Mouse (Mus musculus) midbrain, embryonic 14.5 days (tissue): Measurements from ENCODE around the gene Cyp2a5. TPM values are rescaled to one million over a fixed set of nuclear protein-coding genes. Genes with fewer than 3 reads are reported as not detected.
"Not testable (repeated sequence)": the region's sequence is repeated elsewhere in the genome, so short reads cannot be mapped to it uniquely, and the experiment has no call there.

Experiments used
- ATAC-seq: fragments of 200-750 bp; cut with Nextera tagmentation; 2 replicates; pipeline ENCODE4 v1.8.0; 2017; ENCODE audit warnings: moderate number of reproducible peaks, moderate library complexity; ENCODE audit not compliant: low FRiP score, low TSS enrichment
- DNase-seq: peaks from one replicate; pipeline ENCODE4 v3.0.0-alpha.2; 2015
- H3K27ac ChIP-seq: fragments of 300-500 bp; sonication (generic); replicated peaks from 2 replicates; pipeline ENCODE4 v1.5.1; 2014; ENCODE audit warnings: mild to moderate bottlenecking, low read depth, low read length, moderate library complexity
- H3K27me3 ChIP-seq: fragments of 300-500 bp; sonication (generic); 2 replicates; pipeline ENCODE4 v1.6.1; 2014; ENCODE audit warnings: low read length, control low read depth, mixed read lengths; ENCODE audit not compliant: control insufficient read depth, insufficient read depth
- H3K36me3 ChIP-seq: fragments of 300-500 bp; sonication (generic); 2 replicates; pipeline ENCODE4 v1.6.1; 2014; ENCODE audit warnings: low read length, control low read depth; ENCODE audit not compliant: control insufficient read depth, insufficient read depth
- H3K4me1 ChIP-seq: fragments of 300-500 bp; sonication (generic); 2 replicates; pipeline ENCODE4 v1.6.1; 2014; ENCODE audit warnings: mild to moderate bottlenecking, antibody characterized with exemption, low read length, control low read depth; ENCODE audit not compliant: control insufficient read depth, insufficient read depth
- H3K4me2 ChIP-seq: fragments of 300-500 bp; sonication (generic); 2 replicates; pipeline ENCODE4 v1.6.1; 2014; ENCODE audit warnings: mild to moderate bottlenecking, low read length, moderate library complexity
- H3K4me3 ChIP-seq: fragments of 300-500 bp; sonication (generic); replicated peaks from 2 replicates; pipeline ENCODE4 v1.5.1; 2014; ENCODE audit warnings: low read depth, low read length
- H3K9ac ChIP-seq: fragments of 300-500 bp; sonication (generic); replicated peaks from 2 replicates; pipeline ENCODE4 v1.6.1; 2014; ENCODE audit warnings: mild to moderate bottlenecking, low read length, moderate library complexity
- H3K9me3 ChIP-seq: fragments of 300-500 bp; sonication (generic); 2 replicates; pipeline ENCODE4 v1.6.1; 2016; ENCODE audit warnings: low read length, control low read depth, mixed read lengths; ENCODE audit not compliant: control insufficient read depth
- WGBS: fragments of 180-500 bp; shearing (Covaris S2); extraction: QIAGEN DNeasy Blood & Tissue Kit; methylation state at CpG from one replicate; pipeline ENCODE4 v1.1.7; 2014; 5-methylcytosine and 5-hydroxymethylcytosine counted together
- polyA plus RNA-seq: library from polyadenylated mRNA; unstranded; fragments of >200 nt; fragmentation: Nextera tagmentation; extraction: Ambion mirVana; gene quantifications from 2 replicates; pipeline ENCODE4 v1.2.1, GENCODE M21; 2014

The Cyp2a5 gene
- polyA plus RNA-seq = 0.92 and 1.3 TPM in 2 replicates

DNA sequence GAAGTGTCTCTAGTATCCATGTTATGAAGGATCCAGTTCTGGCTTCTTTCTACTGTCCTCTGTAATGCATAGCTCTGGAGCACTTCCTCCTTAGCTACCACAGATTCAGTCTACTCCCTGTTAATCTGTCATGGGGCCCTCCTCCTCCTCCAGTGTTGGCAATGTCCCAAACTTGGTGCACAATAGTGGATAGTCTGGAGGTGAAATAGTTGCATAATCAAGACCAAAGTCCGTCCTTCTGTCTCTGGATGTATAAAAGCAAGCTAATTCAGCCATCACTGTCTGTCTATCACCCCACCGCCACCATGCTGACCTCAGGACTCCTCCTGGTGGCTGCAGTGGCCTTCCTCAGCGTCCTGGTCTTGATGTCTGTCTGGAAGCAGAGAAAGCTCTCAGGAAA is at the start of gene Cyp2a5:
Gene Cyp2a5 (plus strand): TSS at position 247 of the 400 bp plus-strand sequence.
- not testable (repeated sequence) for H3K4me3 ChIP-seq, H3K27ac ChIP-seq, DNase-seq, ATAC-seq, H3K4me1 ChIP-seq, H3K9ac ChIP-seq, H3K27me3 ChIP-seq, H3K9me3 ChIP-seq, H3K36me3 ChIP-seq
- WGBS = 76% methylated on average over 3 of the region's 3 CpGs
- H3K4me2 ChIP-seq = peak within 1 kb of the TSS; percentile 42

DNA sequence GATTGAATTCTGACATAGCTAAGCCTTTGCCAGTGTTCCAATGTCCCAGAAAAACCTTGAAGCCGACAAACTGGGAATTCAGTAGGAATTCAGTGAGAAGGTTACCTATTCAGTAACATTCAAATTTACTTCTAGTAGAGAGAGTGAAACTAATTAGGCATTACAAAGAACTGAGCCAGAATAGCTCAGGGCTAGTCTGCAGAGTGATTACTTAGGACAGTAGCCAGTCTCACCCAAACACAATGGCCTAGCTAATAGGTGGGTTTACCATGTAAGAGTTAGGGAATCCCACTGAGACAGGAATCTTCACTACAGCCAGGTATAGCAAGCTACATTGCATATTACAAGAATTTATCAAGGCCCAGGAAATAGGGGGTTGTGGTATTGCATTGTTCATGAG is 49.1 kb upstream of the Cyp2a5 start:
- not testable (repeated sequence) for H3K27ac ChIP-seq, H3K4me2 ChIP-seq, DNase-seq, H3K9me3 ChIP-seq, H3K27me3 ChIP-seq, H3K9ac ChIP-seq, H3K4me3 ChIP-seq, H3K36me3 ChIP-seq, ATAC-seq, H3K4me1 ChIP-seq
- 64% methylated on average over 1 of the region's 1 CpGs for WGBS

DNA sequence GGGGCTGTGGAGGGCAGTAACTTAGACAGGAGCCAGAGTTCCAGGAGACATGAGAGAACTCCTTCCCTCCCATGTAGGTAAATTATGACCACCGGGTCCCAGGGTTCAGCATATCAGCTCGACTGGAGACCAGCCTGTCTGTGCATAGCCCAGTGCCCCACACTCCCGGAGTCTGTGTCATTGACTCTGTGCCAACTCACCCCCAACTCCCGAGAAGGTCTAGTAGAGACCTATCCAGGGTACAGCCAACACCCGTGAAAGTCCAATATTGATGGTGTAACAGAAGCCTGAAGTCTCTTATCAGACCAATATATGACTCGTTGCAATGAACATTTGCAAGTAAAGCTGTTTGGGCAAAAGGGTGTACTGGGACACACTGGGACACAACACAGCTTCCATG is 45.1 kb upstream of the Cyp2a5 start:
- no peaks in the 10 kb centered on the region for H3K36me3 ChIP-seq
- H3K4me2 ChIP-seq = no peak overlapping the region
- 86% methylated on average over 6 of the region's 6 CpGs for WGBS
- no peak overlapping the region for H3K27ac ChIP-seq
- no peaks in the 10 kb centered on the region for H3K27me3 ChIP-seq
- H3K9me3 ChIP-seq = no peaks in the 10 kb centered on the region
- no peak for ATAC-seq
- H3K4me3 ChIP-seq = no peak overlapping the region
- H3K9ac ChIP-seq = no peak overlapping the region
- no peak for DNase-seq
- no peaks in the 10 kb centered on the region for H3K4me1 ChIP-seq

DNA sequence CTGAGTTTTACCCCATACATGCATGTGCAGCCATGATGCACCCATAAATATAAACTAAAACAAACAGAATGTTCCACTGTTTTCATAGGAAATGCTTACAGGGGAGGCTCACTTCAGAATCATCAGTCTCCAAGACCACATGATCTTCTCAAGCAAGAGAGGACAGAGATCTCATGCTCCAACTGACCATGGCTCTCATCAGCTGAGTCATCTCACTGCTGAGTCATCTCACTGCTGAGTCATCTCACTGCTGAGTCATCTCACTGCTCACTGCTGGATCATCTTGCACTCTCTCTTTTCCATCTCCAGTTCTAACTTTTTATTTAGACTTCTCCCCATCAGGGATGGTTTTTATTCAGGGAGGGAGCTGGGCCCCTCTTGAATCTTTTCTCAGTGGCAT is 35.0 kb upstream of the Cyp2a5 start:
- Histone ChIP-seq H3K9me3 (no peaks in the 10 kb centered on the region), H3K4me1 (no peaks in the 10 kb centered on the region)
- ATAC-seq = no peak

DNA sequence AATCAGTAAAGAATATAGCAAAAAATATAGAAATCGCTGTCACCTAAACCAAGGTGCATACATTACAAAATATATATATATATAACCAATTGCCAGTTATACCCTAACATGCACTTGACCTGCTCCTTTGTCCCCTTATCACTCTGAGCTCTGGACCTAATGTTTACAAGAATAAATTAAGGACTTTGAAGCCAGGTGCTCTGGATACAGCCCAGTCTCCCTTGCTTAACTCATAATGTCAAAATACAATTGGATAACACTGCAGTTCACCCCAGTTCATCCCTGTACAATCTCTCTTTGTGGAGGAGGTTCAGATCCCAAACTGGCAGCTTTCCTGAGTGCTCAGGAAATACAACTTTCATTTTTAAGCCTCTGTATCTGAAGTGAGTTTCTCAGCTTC is 34.1 kb upstream of the Cyp2a5 start:
- Histone ChIP-seq H3K4me3 (no peak overlapping the region), H3K27me3 (no peaks in the 10 kb centered on the region), H3K4me1 (no peaks in the 10 kb centered on the region), H3K4me2 (no peak overlapping the region), H3K36me3 (no peaks in the 10 kb centered on the region), H3K27ac (no peak overlapping the region), H3K9ac (no peak overlapping the region), H3K9me3 (no peaks in the 10 kb centered on the region)
- DNase-seq (no peak), ATAC-seq (no peak)
- WGBS = 97% methylated on average over 1 of the region's 1 CpGs

More for the DNA sequence above, 35.0 kb upstream of the Cyp2a5 start:
- no peak overlapping the region for H3K4me2 ChIP-seq
- no peak overlapping the region for H3K27ac ChIP-seq
- no peak overlapping the region for H3K4me3 ChIP-seq
- no peak for DNase-seq
- H3K36me3 ChIP-seq = no peaks in the 10 kb centered on the region
- H3K9ac ChIP-seq = no peak overlapping the region
- H3K27me3 ChIP-seq = no peaks in the 10 kb centered on the region

DNA sequence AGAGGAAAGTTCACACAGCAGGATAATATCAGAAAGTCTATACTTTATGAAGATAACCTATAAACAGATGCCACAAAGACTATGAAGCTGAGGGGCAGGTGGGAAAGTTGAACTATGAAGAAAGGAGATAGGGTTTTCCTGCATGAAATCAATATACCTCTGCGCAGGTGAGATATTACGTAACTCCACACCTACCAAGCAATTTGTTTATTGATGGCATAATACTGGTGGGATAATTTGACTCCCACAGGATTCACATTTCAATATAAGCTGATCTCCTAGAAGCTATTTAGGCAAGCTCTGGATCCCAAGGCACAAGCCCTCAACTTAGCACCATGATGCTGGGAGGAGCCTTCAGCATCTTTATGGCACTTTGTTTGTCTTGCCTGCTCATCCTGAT is 26.5 kb upstream of the Cyp2a5 start, which contains the start of gene Cyp2g1:
Gene Cyp2g1 (plus strand): TSS at position 301 of the 400 bp plus-strand sequence.
- Histone ChIP-seq H3K9ac (no peak within 1 kb of the TSS), H3K4me2 (no peak within 1 kb of the TSS), H3K4me1 (no peaks in the 10 kb centered on the region), H3K27ac (no peak within 1 kb of the TSS), H3K4me3 (no peak within 1 kb of the TSS), H3K9me3 (no peaks in the 10 kb centered on the region), H3K36me3 (no peaks in the 10 kb centered on the region), H3K27me3 (no peaks in the 10 kb centered on the region)
- ATAC-seq = no peak
- WGBS = 89% methylated on average over 2 of the region's 2 CpGs
- no peak for DNase-seq

DNA sequence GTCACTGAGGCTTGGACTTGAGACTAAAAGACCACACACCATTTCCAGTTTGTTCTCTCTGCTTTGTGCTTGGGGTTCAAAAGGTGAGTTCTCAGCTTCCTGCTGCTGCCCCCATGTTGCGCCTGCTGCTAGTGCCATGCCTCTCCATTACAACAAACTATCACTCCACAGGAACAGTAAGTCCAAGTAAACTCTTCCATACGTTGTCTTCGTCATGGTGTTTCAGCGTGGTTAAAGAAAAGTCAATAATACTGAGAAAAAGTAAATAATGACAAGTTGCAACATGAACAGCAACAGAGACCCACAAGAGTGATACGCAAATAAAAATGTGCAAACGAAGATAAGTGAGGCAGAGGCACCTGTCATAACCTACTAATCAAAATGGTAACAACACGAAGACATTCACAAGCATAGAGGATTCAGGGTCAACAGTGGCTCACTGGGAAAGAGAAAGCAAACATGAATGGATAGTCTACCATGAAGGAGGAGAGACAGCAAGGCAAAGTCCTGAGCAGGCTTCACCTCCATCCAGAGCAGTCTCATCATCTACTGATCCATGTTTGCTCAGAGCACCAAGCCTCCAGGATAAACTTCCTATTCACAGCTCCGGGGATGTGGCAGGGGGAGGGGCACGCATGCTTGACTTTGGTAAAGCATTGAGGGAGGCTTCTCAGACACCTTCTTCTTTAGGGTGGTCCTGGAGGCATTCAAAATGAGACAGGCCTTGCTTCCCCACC is 3.4 kb upstream of the Cyp2a5 start:
- H3K27me3 ChIP-seq, DNase-seq, H3K9me3 ChIP-seq, H3K9ac ChIP-seq, H3K4me2 ChIP-seq, H3K4me1 ChIP-seq, H3K4me3 ChIP-seq, H3K27ac ChIP-seq, ATAC-seq, H3K36me3 ChIP-seq: not testable (repeated sequence)
- 86% methylated on average over 9 of the region's 9 CpGs for WGBS

DNA sequence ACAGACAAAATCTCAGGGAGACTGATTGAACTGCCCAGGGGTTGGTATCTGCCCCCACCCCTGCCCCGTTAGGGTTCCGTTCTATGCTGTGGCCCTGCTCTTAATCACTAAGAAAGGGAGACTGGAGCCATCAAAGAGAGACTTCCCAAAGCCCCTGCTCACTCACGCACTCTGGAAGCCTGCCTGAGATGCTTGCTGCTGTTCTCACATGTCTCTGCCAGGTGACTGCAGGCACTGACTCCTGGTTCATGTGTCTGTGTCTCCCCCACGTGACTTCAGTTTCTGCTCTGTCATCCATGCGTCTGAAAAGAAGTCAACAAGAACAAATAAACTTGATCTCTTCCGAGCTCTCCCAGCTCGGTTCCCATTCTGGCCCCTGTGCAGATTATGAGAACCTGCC is 2.4 kb upstream of the Cyp2a5 start:
- WGBS = 81% methylated on average over 7 of the region's 7 CpGs
- not testable (repeated sequence) for H3K4me1 ChIP-seq, H3K36me3 ChIP-seq, H3K4me2 ChIP-seq, H3K9me3 ChIP-seq, H3K27ac ChIP-seq, H3K9ac ChIP-seq, H3K4me3 ChIP-seq, ATAC-seq, DNase-seq, H3K27me3 ChIP-seq

DNA sequence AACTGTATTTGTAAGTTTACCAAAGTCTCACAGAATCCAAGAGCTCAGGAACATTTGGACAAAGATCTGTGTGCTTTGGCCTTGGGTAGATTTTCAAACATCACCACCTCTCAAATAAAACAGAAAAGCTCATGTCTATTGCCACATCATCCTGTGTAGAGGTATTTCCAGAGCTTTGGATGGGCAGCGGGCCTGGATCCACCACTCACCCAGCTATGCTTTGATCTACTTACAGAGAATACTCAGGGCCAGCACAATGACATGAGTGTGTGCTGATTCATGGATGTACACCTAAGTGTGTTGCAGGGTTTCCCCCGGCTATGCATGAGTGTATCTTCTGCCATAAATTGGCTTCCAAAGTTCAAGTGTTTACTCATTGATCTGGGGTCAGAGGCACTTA is 8.3 kb downstream of the Cyp2a5 start:
- not testable (repeated sequence) for H3K9me3 ChIP-seq, DNase-seq, H3K4me3 ChIP-seq, H3K4me1 ChIP-seq, ATAC-seq, H3K4me2 ChIP-seq, H3K27me3 ChIP-seq, H3K27ac ChIP-seq, H3K36me3 ChIP-seq, H3K9ac ChIP-seq
- 85% methylated on average over 2 of the region's 2 CpGs for WGBS
